Mouse (Mus musculus): ENCODE results near the gene Ccdc13. TPM values are rescaled to one million over a fixed set of nuclear protein-coding genes. Genes with fewer than 3 reads are reported as not detected.

Ccdc13 gene
- polyA plus RNA-seq, 1 experiment from 2014 or later, result 0.77 TPM

DNA sequence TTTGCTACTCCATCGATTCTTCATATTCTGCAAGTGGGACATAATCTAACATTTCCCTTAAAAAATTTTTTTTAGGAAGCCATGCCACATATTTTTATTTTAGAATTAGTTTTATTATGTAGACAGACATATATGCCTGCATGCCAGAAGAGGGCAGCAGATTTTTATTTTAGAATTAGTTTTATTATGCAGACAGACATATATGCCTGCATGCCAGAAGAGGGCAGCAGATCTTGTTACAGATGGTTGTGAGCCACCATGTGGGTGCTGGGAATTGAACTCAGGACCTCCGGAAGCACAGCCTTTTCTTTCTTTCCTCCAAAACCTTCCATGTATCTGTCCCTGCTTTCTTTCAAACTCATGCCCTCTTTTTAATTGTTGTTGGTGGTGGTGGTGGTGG is 3.7 kb upstream of the Ccdc13 start:
- ATAC-seq (ENCODE audit: insufficient read depth, low FRiP score, low read depth), result no peak
- Histone ChIP-seq H3K36me3 (no peaks in the 10 kb centered on the region), H3K27ac (no peak overlapping the region), H3K9ac (no peak overlapping the region), H3K4me2 (no peak overlapping the region), H3K4me3 (replicated peaks) (no peak overlapping the region), H3K4me1 (peaks cover 4% of the 10 kb centered on the region; the same call in 1 of the 2 replicates), H3K27me3 (replicated peaks) (no peaks in the 10 kb centered on the region), H3K9me3 (no peaks in the 10 kb centered on the region)
- 90% methylated on average over 2 of the region's 2 CpGs for WGBS

DNA sequence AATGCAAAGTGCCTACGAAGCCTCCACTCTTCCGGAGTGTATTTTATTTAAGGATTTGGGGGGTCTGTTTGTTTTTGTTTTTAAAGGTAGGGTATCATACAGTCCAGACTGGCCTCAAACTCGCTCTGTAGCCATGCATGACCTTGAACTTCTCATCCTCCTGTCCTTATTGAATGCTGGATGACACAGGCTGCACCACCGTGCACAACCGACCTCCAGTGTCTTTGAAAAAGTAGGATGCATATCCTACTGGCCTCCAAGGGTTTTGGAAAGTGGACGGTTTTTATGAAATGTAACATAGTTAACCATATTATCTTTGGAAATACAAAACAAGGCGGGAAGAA is 333 bp upstream of the Ccdc13 start:
- Histone ChIP-seq H3K27ac (no peak overlapping the region), H3K4me3 (replicated peaks) (peak overlapping the region; percentile 46), H3K4me1 (peaks cover 4% of the 10 kb centered on the region; the same call in 1 of the 2 replicates), H3K9ac (0 out of 2 replicates have a peak overlapping the region, but pooled peaks have one; percentile 25), H3K9me3 (no peaks in the 10 kb centered on the region), H3K27me3 (replicated peaks) (no peaks in the 10 kb centered on the region), H3K4me2 (peak overlapping the region; percentile 91), H3K36me3 (no peaks in the 10 kb centered on the region)
- WGBS, result 34% methylated on average over 7 of the region's 7 CpGs
- ATAC-seq (ENCODE audit: insufficient read depth, low FRiP score, low read depth), result peak; percentile 11; the same call in 1 of the 2 replicates

DNA sequence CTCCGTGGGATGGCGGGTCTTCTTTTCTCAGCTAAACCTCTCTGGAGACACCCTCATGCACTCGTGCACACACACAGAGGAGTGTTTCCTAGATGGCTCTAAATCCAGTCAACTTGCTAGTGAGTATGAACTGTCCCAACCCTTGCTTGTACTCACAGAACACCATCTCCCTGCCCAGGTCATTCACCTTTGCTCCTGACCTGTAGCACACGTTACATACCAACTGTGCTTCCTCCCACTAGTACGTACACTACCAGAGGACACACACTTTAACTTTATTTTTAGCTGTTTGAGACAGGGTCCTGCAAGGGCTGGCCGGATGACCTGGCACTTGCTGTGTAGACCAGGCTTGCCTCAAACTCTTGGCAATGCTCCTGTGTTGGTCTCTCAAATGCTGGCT is 1.3 kb downstream of the Ccdc13 start:
- no peak overlapping the region for H3K4me2 ChIP-seq
- peaks cover 4% of the 10 kb centered on the region; the same call in 1 of the 2 replicates for H3K4me1 ChIP-seq
- H3K4me3 ChIP-seq (replicated peaks), result no peak overlapping the region
- no peaks in the 10 kb centered on the region for H3K27me3 ChIP-seq (replicated peaks)
- 88% methylated on average over 6 of the region's 6 CpGs for WGBS
- no peaks in the 10 kb centered on the region for H3K9me3 ChIP-seq
- no peak for ATAC-seq (ENCODE audit: insufficient read depth, low FRiP score, low read depth)
- no peak overlapping the region for H3K9ac ChIP-seq
- H3K36me3 ChIP-seq, result no peaks in the 10 kb centered on the region
- no peak overlapping the region for H3K27ac ChIP-seq

DNA sequence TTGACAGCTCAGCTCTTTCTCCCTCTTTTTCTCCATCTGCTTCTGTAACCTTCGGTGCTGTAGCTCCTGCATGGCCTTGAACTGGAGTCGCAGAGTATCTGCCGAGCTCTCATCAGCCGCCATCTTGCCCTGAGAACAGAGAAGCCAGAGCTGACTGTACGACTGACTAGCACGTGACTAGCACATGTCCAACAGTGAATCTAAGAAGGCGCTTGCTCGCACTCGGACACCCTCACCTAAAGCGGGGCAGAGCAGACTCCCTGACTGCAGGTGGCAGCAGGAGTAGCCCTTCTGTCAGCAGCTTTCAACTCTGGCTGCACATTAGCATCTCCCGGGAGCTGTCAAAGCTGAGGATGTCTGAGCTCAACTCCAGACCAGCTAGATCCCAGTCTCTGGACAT is 5.4 kb downstream of the Ccdc13 start:
- 83% methylated on average over 11 of the region's 11 CpGs for WGBS
- no peak for ATAC-seq (ENCODE audit: insufficient read depth, low FRiP score, low read depth)
- Histone ChIP-seq H3K27ac (no peak overlapping the region), H3K36me3 (no peaks in the 10 kb centered on the region), H3K9me3 (no peaks in the 10 kb centered on the region), H3K27me3 (replicated peaks) (no peaks in the 10 kb centered on the region), H3K4me2 (no peak overlapping the region), H3K4me1 (peaks cover under 1% of the 10 kb centered on the region; the same call in 1 of the 2 replicates), H3K4me3 (replicated peaks) (no peak overlapping the region), H3K9ac (no peak overlapping the region)

DNA sequence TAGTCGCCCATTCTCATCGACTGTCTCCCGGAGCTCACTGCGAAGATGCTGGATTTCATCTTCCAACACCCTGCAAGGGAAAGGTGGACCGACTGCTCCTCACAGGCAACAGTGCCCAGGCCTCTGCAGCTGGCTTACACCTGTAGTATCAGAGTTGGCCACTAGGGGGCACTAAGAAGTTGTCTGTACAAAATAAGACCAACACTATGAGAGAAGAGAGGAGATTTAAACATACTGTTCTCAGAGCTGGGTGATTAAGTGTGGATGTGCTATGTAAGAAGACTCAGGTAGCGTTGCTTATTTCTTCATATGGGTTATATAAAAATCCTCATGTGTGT is 8.3 kb downstream of the Ccdc13 start:
- H3K27me3 ChIP-seq (replicated peaks), result no peaks in the 10 kb centered on the region
- H3K4me3 ChIP-seq (replicated peaks), result no peak overlapping the region
- ATAC-seq (ENCODE audit: insufficient read depth, low FRiP score, low read depth), result no peak
- H3K9me3 ChIP-seq, result no peaks in the 10 kb centered on the region
- H3K4me1 ChIP-seq, result no peaks in the 10 kb centered on the region
- H3K4me2 ChIP-seq, result no peak overlapping the region
- no peak overlapping the region for H3K27ac ChIP-seq
- WGBS, result 28% methylated on average over 6 of the region's 6 CpGs
- H3K9ac ChIP-seq, result no peak overlapping the region
- H3K36me3 ChIP-seq, result no peaks in the 10 kb centered on the region

DNA sequence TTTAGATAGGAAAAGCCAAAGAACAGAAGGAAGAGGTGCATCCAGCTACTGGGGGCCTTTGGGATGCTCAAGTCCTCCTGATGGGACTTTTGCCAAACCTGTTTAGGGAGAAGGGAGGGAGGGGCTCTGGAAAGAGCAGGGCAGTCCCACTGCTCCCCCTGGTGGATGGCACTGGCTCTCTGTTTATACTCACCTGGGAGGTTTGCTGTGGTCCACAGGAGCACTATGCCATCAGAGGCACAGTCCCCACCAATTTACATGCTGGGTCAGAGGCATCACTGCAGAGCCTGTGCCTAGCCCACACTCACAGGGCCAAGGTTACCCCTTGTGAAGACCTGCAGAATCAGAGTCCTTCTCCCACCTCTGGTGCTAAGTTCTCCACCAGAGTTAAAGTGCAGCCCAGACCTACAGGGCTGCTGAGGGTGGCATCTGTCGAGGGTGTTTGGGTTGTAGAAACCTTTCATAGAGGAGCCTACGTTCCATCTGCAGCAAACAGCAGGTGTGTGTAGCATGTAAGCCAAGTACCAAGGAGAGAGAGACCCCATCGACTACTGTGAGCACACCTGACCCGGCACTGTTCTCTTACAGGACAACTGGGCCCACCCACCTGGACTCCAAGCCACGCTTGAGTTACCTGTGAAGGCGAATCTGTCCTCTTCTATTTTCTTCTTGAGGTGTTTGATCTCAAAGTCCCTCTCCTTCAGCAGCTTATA is 8.9 kb downstream of the Ccdc13 start:
- no peak; the same call in 1 of the 2 replicates for ATAC-seq (ENCODE audit: insufficient read depth, low FRiP score, low read depth)
- no peak overlapping the region for H3K4me3 ChIP-seq (replicated peaks)
- no peak overlapping the region for H3K9ac ChIP-seq
- H3K9me3 ChIP-seq, result no peaks in the 10 kb centered on the region
- H3K4me2 ChIP-seq, result no peak overlapping the region
- WGBS, result 72% methylated on average over 6 of the region's 6 CpGs
- no peaks in the 10 kb centered on the region for H3K27me3 ChIP-seq (replicated peaks)
- H3K4me1 ChIP-seq, result no peaks in the 10 kb centered on the region
- no peaks in the 10 kb centered on the region for H3K36me3 ChIP-seq
- no peak overlapping the region for H3K27ac ChIP-seq

DNA sequence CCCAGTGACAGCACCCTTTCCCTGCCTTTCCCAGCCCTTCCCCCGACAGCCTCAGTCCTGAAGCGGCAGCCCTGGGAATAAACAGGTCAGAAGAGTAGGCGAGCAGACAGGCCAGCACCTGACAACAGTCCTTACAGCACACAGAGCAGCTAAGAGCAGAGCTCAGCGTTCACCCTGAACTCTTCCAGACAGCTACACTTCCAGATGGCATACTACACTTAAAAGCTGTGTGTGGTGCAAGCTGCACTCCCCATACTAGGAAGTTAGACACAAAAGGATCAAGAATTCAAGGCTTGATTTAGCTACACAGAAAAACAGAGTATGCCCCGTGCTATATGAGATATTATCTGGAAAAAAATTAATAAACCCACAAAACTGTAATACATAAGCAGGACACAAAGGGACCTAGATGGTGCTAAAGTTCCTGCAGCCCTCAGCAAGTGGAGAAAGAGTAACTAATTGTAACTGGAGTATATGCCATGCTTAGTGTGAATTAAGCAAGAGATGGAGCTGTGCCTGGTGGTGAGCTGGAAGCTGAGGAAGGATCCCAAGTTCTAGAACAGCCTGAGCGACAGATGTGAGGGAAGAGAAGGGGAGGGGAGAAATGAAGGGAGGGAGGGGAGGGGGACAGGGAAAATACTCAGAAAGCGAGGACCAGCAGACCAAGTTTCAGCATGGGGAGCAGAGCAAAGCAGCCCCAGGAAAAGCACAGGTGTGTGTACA is 9.8 kb downstream of the Ccdc13 start:
- Histone ChIP-seq H3K27me3 (replicated peaks) (no peaks in the 10 kb centered on the region), H3K4me3 (replicated peaks) (no peak overlapping the region), H3K27ac (no peak overlapping the region), H3K9ac (no peak overlapping the region), H3K4me1 (no peaks in the 10 kb centered on the region), H3K9me3 (no peaks in the 10 kb centered on the region), H3K36me3 (no peaks in the 10 kb centered on the region), H3K4me2 (no peak overlapping the region)
- 42% methylated on average over 7 of the region's 7 CpGs for WGBS
- no peak for ATAC-seq (ENCODE audit: insufficient read depth, low FRiP score, low read depth)

DNA sequence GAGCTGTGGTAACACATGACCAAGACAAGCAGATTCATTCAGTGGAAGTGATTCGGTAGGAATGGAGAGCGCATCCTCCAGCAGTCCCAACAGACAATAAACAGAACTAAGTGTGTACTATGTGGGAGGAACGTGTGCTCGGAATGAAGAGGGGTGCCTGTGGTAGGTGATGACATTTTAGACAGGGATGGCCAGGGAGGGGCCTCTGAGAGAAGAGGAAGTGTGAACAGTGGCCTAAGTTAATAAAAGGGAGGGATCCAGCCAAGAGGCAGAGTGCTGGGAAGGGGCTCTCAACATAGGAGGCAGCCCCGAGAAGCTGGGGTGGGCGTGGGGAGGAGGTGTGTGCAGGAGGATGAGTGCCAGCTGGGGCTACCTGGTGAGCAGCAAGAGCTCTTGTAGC is 10.9 kb downstream of the Ccdc13 start:
- no peak overlapping the region for H3K9ac ChIP-seq
- no peak for ATAC-seq (ENCODE audit: insufficient read depth, low FRiP score, low read depth)
- no peaks in the 10 kb centered on the region for H3K27me3 ChIP-seq (replicated peaks)
- no peaks in the 10 kb centered on the region for H3K9me3 ChIP-seq
- H3K4me3 ChIP-seq (replicated peaks), result no peak overlapping the region
- no peak overlapping the region for H3K27ac ChIP-seq
- WGBS, result 71% methylated on average over 6 of the region's 6 CpGs
- no peak overlapping the region for H3K4me2 ChIP-seq
- H3K36me3 ChIP-seq, result no peaks in the 10 kb centered on the region
- no peaks in the 10 kb centered on the region for H3K4me1 ChIP-seq

DNA sequence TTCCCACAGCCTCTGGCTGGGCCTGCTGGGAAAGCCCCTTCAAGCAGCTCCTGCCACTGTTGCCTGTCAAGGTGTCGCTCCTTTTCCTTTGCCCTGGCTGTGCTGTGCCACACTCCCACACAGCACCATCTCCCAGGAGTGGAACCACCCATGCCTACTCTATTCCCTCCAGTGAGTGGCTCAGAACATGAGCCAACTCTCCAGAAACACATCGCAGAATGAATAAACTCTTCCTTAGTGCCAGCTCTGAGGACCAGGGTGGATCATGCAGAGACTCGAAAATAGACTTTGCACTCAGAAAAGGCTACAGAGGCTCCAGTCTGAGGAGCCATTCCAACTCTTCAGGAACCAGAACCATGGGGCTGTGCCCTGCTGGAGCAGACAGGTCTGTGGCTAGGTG is 12.9 kb downstream of the Ccdc13 start:
- no peaks in the 10 kb centered on the region for H3K27me3 ChIP-seq (replicated peaks)
- no peak overlapping the region for H3K4me3 ChIP-seq (replicated peaks)
- H3K9ac ChIP-seq, result no peak overlapping the region
- no peaks in the 10 kb centered on the region for H3K4me1 ChIP-seq
- H3K9me3 ChIP-seq, result no peaks in the 10 kb centered on the region
- H3K4me2 ChIP-seq, result no peak overlapping the region
- no peaks in the 10 kb centered on the region for H3K36me3 ChIP-seq
- H3K27ac ChIP-seq, result no peak overlapping the region
- WGBS, result 82% methylated on average over 3 of the region's 3 CpGs
- no peak for ATAC-seq (ENCODE audit: insufficient read depth, low FRiP score, low read depth)

DNA sequence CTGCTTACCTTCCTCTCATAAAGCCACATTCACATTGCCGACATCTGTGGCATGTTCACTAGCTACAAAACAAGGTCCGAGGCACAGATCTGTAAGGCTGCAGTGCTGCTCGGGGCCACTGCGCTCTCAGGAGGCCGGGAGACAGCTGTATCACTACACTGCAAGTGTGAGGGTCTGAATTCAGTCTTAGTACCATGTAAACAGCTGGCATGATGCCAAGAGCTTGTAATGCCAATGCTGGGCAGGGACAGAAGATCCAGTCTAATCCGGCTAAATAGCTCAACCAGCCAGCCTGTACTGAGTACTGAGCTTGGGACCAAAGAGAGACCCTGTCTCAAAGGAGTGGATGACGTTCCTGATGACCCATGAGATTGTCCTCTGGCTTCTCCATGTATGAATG is 15.3 kb downstream of the Ccdc13 start:
- WGBS, result 77% methylated on average over 7 of the region's 7 CpGs
- H3K27me3 ChIP-seq (replicated peaks), result no peaks in the 10 kb centered on the region
- H3K27ac ChIP-seq, result no peak overlapping the region
- no peak overlapping the region for H3K4me3 ChIP-seq (replicated peaks)
- no peak for ATAC-seq (ENCODE audit: insufficient read depth, low FRiP score, low read depth)
- no peaks in the 10 kb centered on the region for H3K9me3 ChIP-seq
- H3K36me3 ChIP-seq, result no peaks in the 10 kb centered on the region
- H3K4me1 ChIP-seq, result 0 out of 2 replicates have a peak, but pooled peaks cover 4% of the 10 kb centered on the region
- H3K9ac ChIP-seq, result no peak overlapping the region
- H3K4me2 ChIP-seq, result no peak overlapping the region

DNA sequence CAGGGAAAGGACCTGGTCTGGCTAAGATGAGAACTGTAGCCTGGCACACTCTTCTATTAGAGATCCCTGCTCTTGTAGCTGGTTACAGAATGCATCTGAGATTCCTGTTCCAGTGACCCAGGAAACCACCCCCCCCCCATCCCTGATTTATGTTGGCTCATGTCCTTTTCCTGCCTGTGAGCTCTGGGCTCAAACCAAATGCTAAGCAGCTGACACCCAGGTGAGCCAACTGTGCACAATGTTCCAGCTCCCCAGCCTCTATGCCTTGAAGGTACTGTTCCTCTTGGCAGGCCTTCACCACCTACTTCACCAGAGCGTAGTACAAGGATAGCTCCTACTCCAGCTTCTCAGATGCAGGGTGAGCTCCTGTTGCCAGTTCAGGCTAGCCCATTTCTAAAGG is 16.2 kb downstream of the Ccdc13 start:
- H3K27ac ChIP-seq, result no peak overlapping the region
- ATAC-seq (ENCODE audit: insufficient read depth, low FRiP score, low read depth), result no peak
- WGBS, result 84% methylated on average over 1 of the region's 1 CpGs
- no peaks in the 10 kb centered on the region for H3K36me3 ChIP-seq
- H3K9ac ChIP-seq, result no peak overlapping the region
- H3K4me1 ChIP-seq, result 0 out of 2 replicates have a peak, but pooled peaks cover 4% of the 10 kb centered on the region
- no peak overlapping the region for H3K4me3 ChIP-seq (replicated peaks)
- H3K9me3 ChIP-seq, result no peaks in the 10 kb centered on the region
- no peaks in the 10 kb centered on the region for H3K27me3 ChIP-seq (replicated peaks)
- H3K4me2 ChIP-seq, result no peak overlapping the region

DNA sequence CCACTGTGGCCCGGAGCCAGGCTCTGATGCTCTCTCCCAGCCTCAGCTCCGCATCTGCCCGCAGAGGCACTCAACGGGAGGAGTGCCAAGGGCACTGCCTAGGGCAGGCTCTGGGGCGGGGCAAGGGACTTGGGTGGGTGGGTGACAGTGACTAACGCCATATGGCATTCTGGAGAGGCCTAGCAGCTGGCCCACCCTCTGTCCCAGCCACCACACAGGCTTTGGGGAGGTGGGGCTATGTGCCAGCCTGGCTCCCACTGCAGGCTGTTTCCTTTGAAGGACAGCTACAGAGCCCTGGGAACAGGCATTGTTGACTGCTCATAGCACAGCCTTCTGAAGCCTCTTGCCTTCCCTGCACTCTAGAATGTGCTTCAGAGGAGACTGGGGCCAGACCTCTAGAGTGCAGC is 16.7 kb downstream of the Ccdc13 start:
- H3K27me3 ChIP-seq (replicated peaks), result no peaks in the 10 kb centered on the region
- ATAC-seq (ENCODE audit: insufficient read depth, low FRiP score, low read depth), result no peak
- no peak overlapping the region for H3K27ac ChIP-seq
- H3K4me3 ChIP-seq (replicated peaks), result no peak overlapping the region
- no peaks in the 10 kb centered on the region for H3K9me3 ChIP-seq
- 71% methylated on average over 6 of the region's 6 CpGs for WGBS
- H3K9ac ChIP-seq, result no peak overlapping the region
- H3K36me3 ChIP-seq, result no peaks in the 10 kb centered on the region
- 0 out of 2 replicates have a peak, but pooled peaks cover 4% of the 10 kb centered on the region for H3K4me1 ChIP-seq
- H3K4me2 ChIP-seq, result no peak overlapping the region
